Mouse (Mus musculus): ENCODE measurements around the gene Pram1.

Pram1 gene

DNA sequence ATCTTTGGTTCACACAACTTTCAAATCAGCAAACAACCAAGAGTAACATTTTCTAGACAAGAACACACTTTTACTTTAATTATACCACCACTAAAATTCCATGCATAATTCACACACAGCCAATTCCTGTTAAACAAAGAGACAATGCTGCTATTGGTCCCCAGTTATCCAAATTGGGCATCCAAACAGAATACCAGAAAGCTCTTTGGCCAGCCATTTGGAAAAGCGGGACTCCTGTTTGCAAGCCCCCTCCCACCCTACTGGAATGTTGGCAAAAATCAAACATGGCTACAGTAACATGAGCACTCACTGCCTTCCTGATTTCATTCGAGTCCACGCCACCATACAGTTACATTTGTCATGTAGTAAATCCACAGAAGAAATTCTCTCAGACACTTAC lies 31.8 kb downstream of the Pram1 start:
- in situ Hi-C loops (cut with MboI) = no loop called here

DNA sequence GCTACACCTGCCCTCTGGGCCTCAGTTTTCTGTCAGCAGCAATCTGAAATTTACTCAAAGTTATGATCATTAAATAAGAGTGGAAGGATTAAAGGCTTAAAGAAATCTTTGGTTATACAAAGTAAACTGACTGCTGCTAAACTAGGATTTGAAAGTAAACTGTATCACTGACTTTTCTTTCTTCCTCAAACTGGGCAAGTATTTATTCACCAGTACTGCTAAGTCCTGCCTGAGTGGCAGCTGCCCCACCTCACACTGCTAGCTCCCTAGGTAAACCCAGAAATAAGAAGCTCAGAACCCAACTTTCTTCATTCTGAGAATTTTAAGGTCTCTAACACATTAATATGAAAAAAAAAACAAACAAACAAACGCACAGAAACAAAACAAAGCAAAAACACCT lies 36.0 kb downstream of the Pram1 start:
- in situ Hi-C loops (cut with MboI) = no loop called here

DNA sequence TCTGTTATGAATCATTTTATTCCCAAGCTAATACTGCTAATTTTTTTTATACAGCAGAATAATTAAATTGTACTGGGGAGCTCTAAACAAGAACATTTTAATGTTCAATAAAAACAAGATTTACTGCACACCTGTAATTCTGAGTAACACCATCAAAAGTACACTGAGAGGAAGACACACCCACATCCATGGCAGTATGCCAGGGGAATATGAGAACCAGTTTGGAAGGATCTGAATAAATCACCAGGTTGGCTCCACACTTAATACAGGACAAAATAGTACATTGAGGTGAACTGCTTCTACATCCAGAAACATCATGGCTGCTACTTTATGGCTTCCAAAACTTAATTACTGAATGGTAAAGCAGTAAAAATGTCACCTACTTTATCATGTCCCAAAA lies 37.6 kb downstream of the Pram1 start:
- in situ Hi-C loops (cut with MboI) = no loop called here

GRCm38 (mm10) chr17:33676086-33676485 lies 38.2 kb downstream of the Pram1 start:
- in situ Hi-C loops (cut with MboI) = no loop called here

DNA sequence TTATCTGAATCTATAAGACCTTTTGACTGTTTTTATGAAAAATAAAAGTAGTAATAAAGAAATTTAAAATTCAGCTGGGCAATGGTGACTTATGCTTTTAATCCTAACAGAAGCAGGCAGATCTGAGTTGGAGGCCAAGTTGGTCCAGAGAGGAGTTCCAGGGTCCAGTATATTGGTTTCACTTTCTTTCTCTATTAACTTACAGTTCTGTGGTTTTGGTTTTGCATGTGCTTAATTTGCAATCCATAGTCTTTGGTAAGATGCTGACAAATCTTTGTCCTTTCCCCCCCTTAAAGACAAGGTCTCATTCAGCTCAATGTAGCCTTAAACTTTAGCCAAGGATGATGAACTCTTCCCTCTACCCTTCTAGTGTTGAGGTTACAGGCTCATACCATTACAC lies 40.9 kb downstream of the Pram1 start:
- in situ Hi-C loops (cut with MboI) = no loop called here

GRCm38 (mm10) chr17:33681767-33682166 lies 43.9 kb downstream of the Pram1 start:
- in situ Hi-C loops (cut with MboI) = no loop called here

DNA sequence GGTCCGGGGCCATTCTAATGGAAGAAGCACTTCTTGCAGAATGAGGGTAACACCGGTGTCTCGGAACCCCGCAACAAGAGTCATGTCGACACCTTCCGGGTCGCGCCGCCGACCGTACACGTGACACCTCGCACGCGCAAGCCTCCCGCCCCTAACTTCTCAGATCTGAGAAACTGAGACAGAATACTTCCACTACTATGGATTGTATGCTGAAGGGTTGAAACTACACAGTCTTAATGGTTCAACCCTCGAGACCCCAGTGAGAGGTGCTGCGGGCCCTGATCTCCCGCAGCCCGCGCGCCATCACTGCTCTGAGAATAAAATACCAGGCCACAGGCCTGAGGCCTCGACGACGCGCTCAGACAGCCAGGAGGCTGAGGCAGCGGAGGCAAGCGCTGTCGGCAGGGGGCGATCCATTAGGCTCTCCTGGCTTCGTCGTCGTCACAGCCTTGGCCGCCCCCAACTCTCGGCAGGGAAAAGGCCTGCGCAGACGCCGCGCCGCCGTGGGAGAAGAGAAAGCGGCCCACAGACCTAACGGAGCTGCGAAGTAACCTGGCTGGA lies 46.9 kb downstream of the Pram1 start:
- in situ Hi-C loops (cut with MboI) = no loop called here

GRCm38 (mm10) chr17:33685249-33685653 lies 47.4 kb downstream of the Pram1 start:
- in situ Hi-C loops (cut with MboI) = no loop called here

DNA sequence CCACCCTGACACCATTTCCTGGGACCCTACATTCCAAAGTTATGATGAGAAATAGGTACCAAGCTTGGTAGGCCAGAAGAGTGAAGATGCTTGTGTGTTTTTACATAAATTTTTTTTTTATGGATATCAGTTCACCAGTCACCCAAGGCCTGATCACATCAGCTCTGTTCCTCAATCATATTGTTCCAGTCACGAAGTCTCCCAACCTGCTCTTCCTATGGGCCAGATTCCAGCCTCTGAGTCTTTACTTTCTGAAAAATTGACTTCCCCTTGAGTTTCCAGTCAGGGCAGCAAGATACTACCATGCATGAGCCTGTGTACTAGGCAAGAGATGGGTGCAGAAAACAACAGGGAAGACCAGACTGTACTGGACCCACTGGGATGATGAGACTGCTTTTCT lies 48.9 kb downstream of the Pram1 start, which contains the start of gene Hnrnpm:
Gene Hnrnpm, minus strand, starts transcription at position 101 of the 400 bp plus-strand sequence.
- in situ Hi-C loops (cut with MboI) = no loop called here
